Mouse (Mus musculus) hindbrain, embryonic 16.5 days (tissue): ENCODE data around the gene Snu13. TPM values are rescaled to one million over a fixed set of nuclear protein-coding genes. Genes with fewer than 3 reads are reported as not detected.

Experiments used
- ATAC-seq: fragments of 200-750 bp; cut with Nextera tagmentation; 2 replicates; pipeline ENCODE4 v1.8.0; 2017; ENCODE audit warnings: moderate TSS enrichment, moderate library complexity
- H3K27ac ChIP-seq: fragments of 300-500 bp; sonication (generic); 2 replicates; pipeline ENCODE4 v1.5.1; 2014; ENCODE audit warnings: low read depth, mild to moderate bottlenecking, control low read depth, low read length, moderate library complexity
- H3K27me3 ChIP-seq: fragments of 300-500 bp; sonication (generic); replicated peaks from 2 replicates; pipeline ENCODE4 v1.6.1; 2014; ENCODE audit warnings: low read length; ENCODE audit not compliant: control insufficient read depth, insufficient read depth
- H3K36me3 ChIP-seq: fragments of 300-500 bp; sonication (generic); 2 replicates; pipeline ENCODE4 v1.6.1; 2014; ENCODE audit warnings: mild to moderate bottlenecking, low read length, moderate library complexity, mixed read lengths; ENCODE audit not compliant: control insufficient read depth, insufficient read depth
- H3K4me1 ChIP-seq: fragments of 300-500 bp; sonication (generic); 2 replicates; pipeline ENCODE4 v1.6.1; 2014; ENCODE audit warnings: low read depth, low read length; ENCODE audit not compliant: control insufficient read depth, insufficient read depth
- H3K4me2 ChIP-seq: fragments of 300-500 bp; sonication (generic); 2 replicates; pipeline ENCODE4 v1.6.1; 2014; ENCODE audit warnings: mild to moderate bottlenecking, low read length, control low read depth, moderate library complexity
- H3K4me3 ChIP-seq: fragments of 300-500 bp; sonication (generic); 2 replicates; pipeline ENCODE4 v1.5.1; 2014; ENCODE audit warnings: mild to moderate bottlenecking, low read length, control low read depth, moderate library complexity
- H3K9ac ChIP-seq: fragments of 300-500 bp; sonication (generic); 2 replicates; pipeline ENCODE4 v1.6.1; 2014; ENCODE audit warnings: low read depth, mild to moderate bottlenecking, control low read depth, low read length, moderate library complexity
- H3K9me3 ChIP-seq: fragments of 300-500 bp; sonication (generic); 2 replicates; pipeline ENCODE4 v1.6.1; 2014; ENCODE audit warnings: mild to moderate bottlenecking, low read length, moderate library complexity; ENCODE audit not compliant: control insufficient read depth
- WGBS: fragments of 180-500 bp; shearing (Covaris S2); extraction: QIAGEN DNeasy Blood & Tissue Kit; methylation state at CpG from one replicate; pipeline ENCODE4 v1.1.7; 2014; 5-methylcytosine and 5-hydroxymethylcytosine counted together
- polyA plus RNA-seq: library from polyadenylated mRNA; unstranded; fragments of >200 nt; fragmentation: Nextera tagmentation; extraction: Ambion mirVana; gene quantifications from 2 replicates; pipeline ENCODE4 v1.2.1, GENCODE M21; 2015

Gene Snu13
- polyA plus RNA-seq, 1 experiment from 2014 or later: 268 TPM

DNA sequence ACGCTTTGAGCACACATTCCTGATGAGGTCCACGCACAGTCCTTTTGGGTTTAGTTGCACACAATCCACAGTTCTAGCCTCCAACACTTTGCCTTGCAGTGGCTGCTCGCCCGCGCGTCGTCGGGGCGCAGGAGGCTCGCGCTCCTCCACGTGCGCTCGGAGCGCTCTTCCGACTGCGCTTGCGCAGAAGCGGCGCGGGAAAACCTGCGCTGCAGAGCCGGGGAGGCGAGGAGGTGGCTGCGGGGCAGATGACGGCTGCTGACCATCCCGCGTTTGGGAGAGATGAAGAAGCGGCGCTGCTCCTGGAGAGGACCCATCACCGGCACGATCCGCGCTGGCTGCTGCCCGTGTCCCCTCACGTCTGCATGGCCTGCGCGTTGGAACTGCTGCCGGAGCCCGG lies 22.5 kb upstream of the Snu13 start, which contains the start of gene Mei1:
Mei1 (plus strand) TSS at position 99 of the 400 bp plus-strand sequence.
- Histone ChIP-seq H3K9ac (no peak within 1 kb of the TSS), H3K9me3 (no peaks in the 10 kb centered on the region), H3K4me3 (peak within 1 kb of the TSS; percentile 29), H3K27me3 (peaks cover 26% of the 10 kb centered on the region), H3K36me3 (no peaks in the 10 kb centered on the region), H3K4me2 (peak within 1 kb of the TSS; percentile 54), H3K4me1 (no peaks in the 10 kb centered on the region), H3K27ac (no peak within 1 kb of the TSS)
- 20% methylated on average over 40 of the region's 40 CpGs for WGBS
- no peak for ATAC-seq

DNA sequence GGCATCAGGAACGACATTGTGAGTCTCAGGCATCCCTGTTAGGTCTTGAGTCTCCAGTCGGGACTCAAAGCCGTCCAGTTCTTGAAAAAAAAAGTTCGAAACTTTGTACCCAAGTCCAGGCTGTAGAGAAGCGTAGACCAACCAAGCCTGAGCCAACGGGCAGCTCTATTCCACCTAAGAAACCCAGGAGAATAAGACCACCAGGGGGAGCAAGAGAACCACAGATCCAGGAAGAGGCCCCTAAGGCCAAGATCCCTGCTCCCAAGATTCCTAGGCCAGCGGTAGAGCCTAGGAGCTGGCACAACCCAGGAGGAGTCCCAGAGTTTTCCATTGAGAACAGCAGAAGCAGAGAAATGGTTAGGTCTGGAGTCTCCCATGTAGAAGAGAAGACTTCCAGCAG lies 18.1 kb upstream of the Snu13 start:
- H3K27ac ChIP-seq: no peak overlapping the region
- ATAC-seq: 0 out of 2 replicates have a peak, but pooled peaks have one; percentile 56
- no peaks in the 10 kb centered on the region for H3K9me3 ChIP-seq
- no peak overlapping the region for H3K4me3 ChIP-seq
- peaks cover 21% of the 10 kb centered on the region for H3K27me3 ChIP-seq
- H3K9ac ChIP-seq: no peak overlapping the region
- 21% methylated on average over 7 of the region's 7 CpGs for WGBS
- no peak overlapping the region for H3K4me2 ChIP-seq
- H3K36me3 ChIP-seq: no peaks in the 10 kb centered on the region
- no peaks in the 10 kb centered on the region for H3K4me1 ChIP-seq

DNA sequence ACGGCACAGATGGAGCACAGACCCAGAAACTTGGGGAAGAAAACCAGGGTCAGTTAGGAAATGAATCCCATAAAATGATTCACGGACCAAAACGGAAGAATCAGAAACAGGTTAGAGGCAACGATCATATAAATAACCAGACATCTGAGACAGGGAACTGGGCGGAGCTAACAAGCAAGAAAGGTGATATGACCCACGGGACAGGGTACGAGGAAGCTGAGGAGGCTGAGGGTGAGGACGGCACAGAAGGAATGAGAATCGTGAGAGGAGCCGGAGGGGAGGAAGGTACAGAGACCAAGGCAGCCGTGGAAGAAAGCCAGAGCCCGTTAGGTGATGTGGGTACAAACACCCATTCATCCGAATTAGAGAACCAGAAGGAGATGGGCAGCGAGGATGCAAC lies 16.5 kb upstream of the Snu13 start:
- WGBS: 65% methylated on average over 14 of the region's 14 CpGs
- Histone ChIP-seq H3K4me3 (no peak overlapping the region), H3K4me1 (no peaks in the 10 kb centered on the region), H3K36me3 (no peaks in the 10 kb centered on the region), H3K9me3 (no peaks in the 10 kb centered on the region), H3K9ac (no peak overlapping the region), H3K27me3 (peaks cover 7% of the 10 kb centered on the region), H3K27ac (no peak overlapping the region), H3K4me2 (no peak overlapping the region)
- no peak for ATAC-seq

DNA sequence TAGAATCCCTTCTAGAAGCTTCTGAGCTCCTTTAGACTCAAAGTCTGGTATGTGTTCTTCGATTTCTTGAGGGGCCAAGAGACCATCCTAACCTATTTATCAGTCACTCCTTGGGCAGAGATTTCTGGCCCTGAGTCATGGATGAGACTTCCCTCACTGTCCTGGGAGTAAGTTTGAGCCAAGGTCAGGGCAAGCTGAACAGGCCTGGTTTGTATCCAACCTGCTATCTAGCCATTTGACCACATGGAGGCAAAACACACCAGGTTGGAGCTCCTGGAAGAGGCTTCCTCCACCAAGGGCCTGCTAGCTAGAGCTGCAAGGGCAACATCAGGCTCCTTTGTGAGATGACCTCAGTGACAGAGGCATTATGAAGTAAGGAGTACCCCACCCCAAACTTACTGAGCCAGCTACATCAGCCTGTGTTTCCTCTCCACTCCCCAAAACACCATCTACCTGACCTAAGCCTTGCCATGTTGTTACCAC lies 11.4 kb upstream of the Snu13 start, which contains the start of gene 4930407I10Rik:
4930407I10Rik (plus strand) TSS at position 433 of the 483 bp plus-strand sequence.
- no peak within 1 kb of the TSS for H3K27ac ChIP-seq
- no peak within 1 kb of the TSS for H3K4me2 ChIP-seq
- WGBS: 93% methylated on average over 1 of the region's 1 CpGs
- H3K4me3 ChIP-seq: no peak within 1 kb of the TSS
- no peaks in the 10 kb centered on the region for H3K9me3 ChIP-seq
- ATAC-seq: no peak
- no peaks in the 10 kb centered on the region for H3K4me1 ChIP-seq
- H3K9ac ChIP-seq: no peak within 1 kb of the TSS
- no peaks in the 10 kb centered on the region for H3K36me3 ChIP-seq
- H3K27me3 ChIP-seq: no peaks in the 10 kb centered on the region; the same call in none of the 2 replicates

DNA sequence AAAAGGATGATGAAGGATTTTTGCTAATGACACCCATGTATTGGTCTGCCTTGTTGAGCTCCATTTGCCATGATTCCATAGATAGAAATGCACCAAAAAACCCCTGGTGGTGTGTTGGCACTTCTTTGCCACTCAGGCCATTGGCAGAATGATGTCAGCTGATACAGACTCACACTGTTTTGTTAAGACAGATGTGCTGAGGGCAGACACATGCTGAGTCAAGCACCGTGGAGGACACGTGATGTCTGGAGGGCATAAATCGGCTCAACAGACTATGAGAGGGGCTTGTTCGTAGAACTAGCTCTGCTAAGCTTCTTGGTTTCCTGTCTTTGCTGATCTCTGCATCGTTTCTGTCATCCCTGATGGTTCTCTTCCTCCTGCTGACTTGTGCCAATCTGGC lies 5.1 kb upstream of the Snu13 start:
- no peak overlapping the region for H3K4me2 ChIP-seq
- no peaks in the 10 kb centered on the region for H3K9me3 ChIP-seq
- H3K4me1 ChIP-seq: no peaks in the 10 kb centered on the region
- WGBS: 74% methylated on average over 5 of the region's 5 CpGs
- H3K36me3 ChIP-seq: no peaks in the 10 kb centered on the region
- no peak overlapping the region for H3K4me3 ChIP-seq
- no peak overlapping the region for H3K9ac ChIP-seq
- no peak for ATAC-seq
- no peak overlapping the region for H3K27ac ChIP-seq
- no peaks in the 10 kb centered on the region for H3K27me3 ChIP-seq

DNA sequence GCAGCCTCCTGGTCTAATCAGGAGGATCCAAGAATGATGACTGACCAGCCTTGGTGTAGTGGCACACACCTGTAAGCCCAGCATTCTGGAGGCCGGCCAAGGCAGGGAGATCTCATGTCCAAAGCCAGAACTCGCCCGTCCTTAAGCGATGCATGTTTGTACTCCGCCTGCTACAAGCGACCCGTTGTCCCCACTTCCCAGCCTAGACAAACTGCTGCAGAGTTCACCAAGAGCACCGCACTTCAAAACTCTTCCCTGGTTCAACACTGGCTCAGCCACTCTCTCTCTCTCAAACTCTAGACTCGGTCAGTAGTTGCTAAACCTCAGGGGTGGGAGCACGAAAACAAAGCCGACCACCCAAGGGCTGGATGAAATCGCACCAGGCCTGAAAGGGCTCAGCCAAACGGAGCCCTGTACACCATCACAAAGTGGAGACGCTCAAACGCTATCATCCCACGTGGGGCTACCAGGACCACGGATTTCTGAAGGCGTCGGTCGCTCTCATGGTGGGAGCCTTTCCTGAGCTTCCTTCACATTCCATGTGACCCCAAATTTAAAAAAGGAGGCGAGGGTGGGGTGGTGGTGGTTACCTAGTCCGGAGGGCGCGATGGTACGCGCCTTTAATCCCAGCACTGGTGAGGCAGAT lies 1.0 kb downstream of the Snu13 start:
- H3K4me1 ChIP-seq: peaks cover 13% of the 10 kb centered on the region
- WGBS: 6% methylated on average over 26 of the region's 26 CpGs
- no peak overlapping the region for H3K27ac ChIP-seq
- peak overlapping the region; percentile 100 for H3K4me3 ChIP-seq
- H3K4me2 ChIP-seq: peak overlapping the region; percentile 97
- no peaks in the 10 kb centered on the region for H3K9me3 ChIP-seq
- no peaks in the 10 kb centered on the region for H3K27me3 ChIP-seq
- H3K36me3 ChIP-seq: peaks cover 8% of the 10 kb centered on the region
- H3K9ac ChIP-seq: peak overlapping the region; percentile 88
- ATAC-seq: peak; percentile 31; the same call in 1 of the 2 replicates

DNA sequence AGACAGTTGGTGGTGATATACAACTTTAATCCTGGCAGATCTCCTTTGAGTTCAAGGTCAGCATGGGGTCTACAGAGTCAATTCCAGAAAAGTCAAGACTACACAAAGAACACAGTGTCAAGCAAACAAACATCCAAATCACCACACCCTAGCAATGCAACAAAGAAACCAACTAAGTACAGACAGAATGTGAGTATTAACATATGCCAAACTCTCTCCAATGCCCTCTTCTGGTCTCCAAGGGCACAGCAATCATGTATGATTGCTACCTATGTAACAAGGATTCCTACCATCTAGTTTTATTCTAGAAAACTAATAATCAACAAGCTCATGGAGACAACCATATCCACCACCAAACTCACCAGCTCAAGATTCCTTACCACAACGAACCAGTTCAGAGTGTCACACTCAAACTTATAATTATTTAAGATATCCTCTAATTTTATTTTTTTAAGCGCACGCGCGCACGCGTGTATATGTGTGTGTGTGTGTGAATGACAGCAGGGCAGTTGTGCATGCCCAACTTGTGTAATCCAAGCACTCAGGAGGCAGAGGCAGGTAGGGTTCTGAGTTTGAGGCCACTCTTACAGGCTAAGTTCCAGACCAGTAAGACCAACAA lies 3.1 kb downstream of the Snu13 start:
- H3K36me3 ChIP-seq: peaks cover 18% of the 10 kb centered on the region
- H3K9me3 ChIP-seq: no peaks in the 10 kb centered on the region
- no peaks in the 10 kb centered on the region for H3K27me3 ChIP-seq
- H3K9ac ChIP-seq: no peak overlapping the region
- H3K4me3 ChIP-seq: no peak overlapping the region
- peaks cover 13% of the 10 kb centered on the region for H3K4me1 ChIP-seq
- H3K4me2 ChIP-seq: no peak overlapping the region
- ATAC-seq: no peak
- 97% methylated on average over 7 of the region's 7 CpGs for WGBS
- no peak overlapping the region for H3K27ac ChIP-seq

DNA sequence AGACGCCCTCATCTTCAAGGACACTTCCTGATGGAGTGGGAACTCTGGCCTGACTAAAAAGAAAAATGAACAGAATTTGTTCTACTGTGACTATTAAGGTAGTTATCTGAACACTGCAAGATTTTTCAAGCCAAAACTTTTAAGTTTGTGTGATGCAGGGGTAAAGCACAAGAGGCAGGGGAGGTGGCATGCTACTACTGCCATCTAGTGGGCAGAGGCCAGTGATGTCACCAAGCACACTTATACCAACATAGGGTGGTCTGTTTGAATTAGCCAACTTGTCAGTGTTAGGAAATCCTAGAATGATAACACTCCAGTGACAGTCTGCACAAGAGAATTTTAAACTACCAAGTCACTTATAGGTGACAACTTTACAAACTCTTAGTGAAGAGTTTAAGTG lies 6.7 kb downstream of the Snu13 start:
- Histone ChIP-seq H3K27me3 (no peaks in the 10 kb centered on the region), H3K4me2 (no peak overlapping the region), H3K27ac (no peak overlapping the region), H3K4me1 (peaks cover 4% of the 10 kb centered on the region), H3K9ac (no peak overlapping the region), H3K4me3 (no peak overlapping the region), H3K36me3 (peaks cover 26% of the 10 kb centered on the region), H3K9me3 (no peaks in the 10 kb centered on the region)
- WGBS: 100% methylated on average over 1 of the region's 1 CpGs
- 0 out of 2 replicates have a peak, but pooled peaks have one; percentile 60 for ATAC-seq

DNA sequence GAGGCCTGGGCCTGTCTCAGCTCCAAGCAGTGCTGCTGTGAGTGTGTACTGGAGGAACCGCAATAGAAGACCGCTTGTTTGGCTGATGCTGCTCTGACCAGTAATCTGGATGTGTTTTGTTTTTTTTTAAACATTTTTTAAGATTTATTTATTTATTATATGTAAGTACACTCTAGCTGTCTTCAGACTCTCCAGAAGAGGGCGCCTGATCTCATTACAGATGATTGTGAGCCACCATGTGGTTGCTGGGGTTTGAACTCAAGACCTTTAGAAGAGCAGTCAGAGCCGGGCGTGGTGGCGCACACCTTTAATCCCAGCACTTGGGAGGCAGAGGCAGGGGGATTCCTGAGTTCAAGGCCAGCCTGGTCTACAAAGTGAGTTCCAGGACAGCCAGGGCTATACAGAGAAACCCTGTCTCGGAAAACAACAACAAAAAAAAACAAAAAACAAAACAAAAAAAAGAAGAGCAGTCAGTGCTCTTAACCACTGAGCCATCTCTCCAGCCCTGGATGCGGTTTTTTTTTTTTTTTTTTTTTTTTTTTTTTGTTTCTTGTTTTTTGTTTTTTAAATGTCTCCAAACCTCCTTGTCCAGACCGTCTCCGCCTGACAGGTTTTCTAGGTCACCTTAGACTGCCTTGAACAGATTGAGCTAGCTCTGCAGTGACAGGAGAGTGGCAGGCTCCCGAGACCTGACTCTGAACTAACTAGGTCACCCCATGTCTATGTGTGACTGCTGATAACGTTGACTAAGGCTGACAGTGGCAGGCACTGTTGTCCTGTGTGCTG lies 11.3 kb downstream of the Snu13 start:
- H3K36me3 ChIP-seq: peaks cover 18% of the 10 kb centered on the region
- WGBS: 78% methylated on average over 12 of the region's 12 CpGs
- no peak overlapping the region for H3K27ac ChIP-seq

More for the DNA sequence above, 11.3 kb downstream of the Snu13 start:
- no peak for ATAC-seq
- H3K4me1 ChIP-seq: no peaks in the 10 kb centered on the region
- H3K27me3 ChIP-seq: no peaks in the 10 kb centered on the region
- no peak overlapping the region for H3K4me2 ChIP-seq
- H3K4me3 ChIP-seq: no peak overlapping the region
- H3K9ac ChIP-seq: no peak overlapping the region
- H3K9me3 ChIP-seq: no peaks in the 10 kb centered on the region
